Mouse (Mus musculus) midbrain, embryonic 16.5 days (tissue): ENCODE data around the gene Fkbp11. TPM values are rescaled to one million over a fixed set of nuclear protein-coding genes. Genes with fewer than 3 reads are reported as not detected.

Source experiments
- ATAC-seq: fragments of 200-750 bp; cut with Nextera tagmentation; 2 replicates; pipeline ENCODE4 v1.8.0; 2017; ENCODE audit warnings: moderate TSS enrichment
- H3K27ac ChIP-seq: fragments of 300-500 bp; sonication (generic); 2 replicates; pipeline ENCODE4 v1.5.1; 2014; ENCODE audit warnings: mild to moderate bottlenecking, low read length, mixed read lengths
- H3K27me3 ChIP-seq: fragments of 300-500 bp; sonication (generic); 2 replicates; pipeline ENCODE4 v1.6.1; 2014; ENCODE audit warnings: low read depth, low read length, mixed read lengths; ENCODE audit not compliant: control insufficient read depth, insufficient read depth
- H3K36me3 ChIP-seq: fragments of 300-500 bp; sonication (generic); 2 replicates; pipeline ENCODE4 v1.6.1; 2014; ENCODE audit warnings: mild to moderate bottlenecking, low read length, moderate library complexity, mixed read lengths; ENCODE audit not compliant: control insufficient read depth, insufficient read depth
- H3K4me1 ChIP-seq: fragments of 300-500 bp; sonication (generic); 2 replicates; pipeline ENCODE4 v1.6.1; 2014; ENCODE audit warnings: mild to moderate bottlenecking, low read length, mixed read lengths; ENCODE audit not compliant: control insufficient read depth, insufficient read depth
- H3K4me2 ChIP-seq: fragments of 300-500 bp; sonication (generic); 2 replicates; pipeline ENCODE4 v1.6.1; 2014; ENCODE audit warnings: mild to moderate bottlenecking, low read length, mixed read lengths
- H3K4me3 ChIP-seq: fragments of 300-500 bp; sonication (generic); 2 replicates; pipeline ENCODE4 v1.5.1; 2014; ENCODE audit warnings: low read depth, mild to moderate bottlenecking, low read length, moderate library complexity, mixed read lengths
- H3K9ac ChIP-seq: fragments of 300-500 bp; sonication (generic); 2 replicates; pipeline ENCODE4 v1.6.1; 2014; ENCODE audit warnings: low read depth, low read length, mixed read lengths
- H3K9me3 ChIP-seq: fragments of 300-500 bp; sonication (generic); replicated peaks from 2 replicates; pipeline ENCODE4 v1.6.1; 2014; ENCODE audit warnings: mild to moderate bottlenecking, low read length, mixed read lengths; ENCODE audit not compliant: control insufficient read depth, poor library complexity, severe bottlenecking
- WGBS: fragments of 180-500 bp; shearing (Covaris S2); extraction: QIAGEN DNeasy Blood & Tissue Kit; methylation state at CpG from one replicate; pipeline ENCODE4 v1.1.7; 2014; 5-methylcytosine and 5-hydroxymethylcytosine counted together
- polyA plus RNA-seq: library from polyadenylated mRNA; unstranded; fragments of >200 nt; fragmentation: Nextera tagmentation; extraction: Ambion mirVana; gene quantifications from 2 replicates; pipeline ENCODE4 v1.2.1, GENCODE M21; 2015

Gene Fkbp11
- polyA plus RNA-seq, 1 experiment from 2014 or later, result 4.0 TPM

- H3K4me2 ChIP-seq, result no peak overlapping the region
- WGBS, result 72% methylated on average over 16 of the region's 16 CpGs
Observed at GRCm38 (mm10) chr15:98717301-98717700, 10.7 kb downstream of the Fkbp11 start.

GRCm38 (mm10) chr15:98714230-98714652 lies 13.8 kb downstream of the Fkbp11 start:
- Histone ChIP-seq H3K4me2 (no peak overlapping the region), H3K9ac (no peak overlapping the region), H3K4me3 (no peak overlapping the region), H3K9me3 (no peaks in the 10 kb centered on the region), H3K36me3 (no peaks in the 10 kb centered on the region), H3K4me1 (no peaks in the 10 kb centered on the region), H3K27me3 (no peaks in the 10 kb centered on the region), H3K27ac (no peak overlapping the region)
- 70% methylated on average over 5 of the region's 5 CpGs for WGBS
- ATAC-seq, result no peak

More at GRCm38 (mm10) chr15:98717301-98717700, 10.7 kb downstream of the Fkbp11 start:
- no peaks in the 10 kb centered on the region for H3K36me3 ChIP-seq
- H3K27me3 ChIP-seq, result no peaks in the 10 kb centered on the region
- H3K27ac ChIP-seq, result no peak overlapping the region
- no peak overlapping the region for H3K4me3 ChIP-seq
- ATAC-seq, result no peak
- H3K4me1 ChIP-seq, result no peaks in the 10 kb centered on the region
- H3K9ac ChIP-seq, result no peak overlapping the region
- no peaks in the 10 kb centered on the region for H3K9me3 ChIP-seq

DNA sequence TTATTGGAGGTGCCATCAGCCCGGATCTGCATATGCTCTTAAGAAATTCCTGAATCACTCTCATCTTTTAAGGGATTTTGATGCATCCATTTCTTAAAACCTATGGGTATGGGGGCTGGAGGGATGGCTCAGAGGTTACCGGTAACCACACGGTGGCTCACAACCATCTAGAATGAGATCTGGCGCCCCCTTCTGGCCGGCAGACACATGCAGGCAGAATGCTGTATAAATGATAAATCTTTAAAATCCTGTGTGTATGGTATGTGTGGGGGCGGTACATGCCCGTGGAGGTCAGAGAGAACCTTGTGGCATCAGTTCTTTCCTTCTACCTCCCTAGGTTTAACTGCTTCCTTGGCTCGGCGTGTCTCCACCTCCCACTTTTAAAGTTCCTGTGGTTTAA lies 17.6 kb downstream of the Fkbp11 start:
- H3K27me3 ChIP-seq, result no peaks in the 10 kb centered on the region
- no peak overlapping the region for H3K4me3 ChIP-seq
- H3K4me1 ChIP-seq, result peaks cover 3% of the 10 kb centered on the region; the same call in 1 of the 2 replicates
- no peak overlapping the region for H3K4me2 ChIP-seq
- no peak overlapping the region for H3K9ac ChIP-seq
- WGBS, result 13% methylated on average over 9 of the region's 9 CpGs
- H3K27ac ChIP-seq, result no peak overlapping the region
- H3K36me3 ChIP-seq, result no peaks in the 10 kb centered on the region
- no peak for ATAC-seq
- no peaks in the 10 kb centered on the region for H3K9me3 ChIP-seq

DNA sequence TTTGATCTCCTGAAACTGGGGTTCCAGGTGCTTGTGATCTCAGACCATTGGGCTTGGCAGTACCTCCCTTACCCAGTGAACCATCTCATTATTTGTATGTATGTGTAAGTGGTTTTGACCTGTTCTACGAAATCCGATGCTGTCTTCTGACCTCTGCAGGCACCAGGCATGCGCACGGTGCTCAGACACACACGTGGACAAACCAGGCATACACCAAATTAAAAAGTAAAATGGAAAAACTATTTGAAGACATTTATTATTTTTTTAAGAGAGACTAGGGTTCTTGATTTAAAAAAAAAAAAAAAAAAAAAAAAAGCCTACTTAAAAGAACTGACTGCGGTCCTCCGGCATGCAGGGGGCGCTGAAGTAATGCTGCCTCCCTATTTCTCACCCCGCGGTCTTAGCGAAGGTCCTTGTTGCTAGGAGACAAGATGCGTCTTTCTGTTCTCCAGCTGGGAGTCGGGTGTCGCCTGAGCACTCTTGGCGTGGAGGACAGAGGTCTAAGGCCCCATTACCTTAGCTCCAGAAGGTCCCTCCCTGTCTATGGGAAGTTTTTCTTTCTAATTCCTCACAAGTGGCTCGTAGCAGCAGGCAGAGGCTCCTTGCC lies 20.1 kb downstream of the Fkbp11 start, which contains the start of gene Ccdc65:
Gene Ccdc65 (plus strand): TSS at position 442 of the 607 bp plus-strand sequence.
- WGBS, result 17% methylated on average over 16 of the region's 16 CpGs
- Histone ChIP-seq H3K36me3 (no peaks in the 10 kb centered on the region), H3K9me3 (no peaks in the 10 kb centered on the region), H3K27ac (no peak within 1 kb of the TSS), H3K9ac (peak within 1 kb of the TSS; percentile 63), H3K27me3 (no peaks in the 10 kb centered on the region), H3K4me1 (peaks cover 3% of the 10 kb centered on the region; the same call in 1 of the 2 replicates), H3K4me3 (peak within 1 kb of the TSS; percentile 45), H3K4me2 (peak within 1 kb of the TSS; percentile 67)
- ATAC-seq, result peak; percentile 66; the same call in 1 of the 2 replicates

DNA sequence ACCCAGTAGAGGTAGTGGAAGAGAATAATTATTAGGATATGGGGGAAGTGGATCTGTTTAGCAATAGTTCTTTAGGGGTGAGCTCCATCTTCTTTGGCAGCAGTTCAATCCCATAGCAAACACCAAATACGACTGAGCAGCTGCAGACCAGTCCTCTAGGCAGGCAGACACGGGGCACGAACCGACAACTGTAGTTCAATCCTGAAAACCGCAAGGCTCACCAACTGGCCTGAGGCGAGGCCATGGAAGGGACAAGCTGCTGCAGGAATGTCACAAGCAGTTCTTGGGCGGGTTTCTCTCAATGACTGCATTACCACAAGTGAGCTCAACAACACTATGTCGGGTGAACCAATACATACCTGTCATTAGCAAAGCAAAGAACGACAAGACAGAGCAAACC lies 23.7 kb downstream of the Fkbp11 start:
- ATAC-seq, result no peak
- Histone ChIP-seq H3K4me1 (peaks cover 10% of the 10 kb centered on the region), H3K27me3 (peaks cover 15% of the 10 kb centered on the region), H3K4me2 (no peak overlapping the region), H3K9ac (no peak overlapping the region), H3K9me3 (no peaks in the 10 kb centered on the region), H3K27ac (no peak overlapping the region), H3K4me3 (no peak overlapping the region), H3K36me3 (no peaks in the 10 kb centered on the region)
- WGBS, result 72% methylated on average over 9 of the region's 9 CpGs

DNA sequence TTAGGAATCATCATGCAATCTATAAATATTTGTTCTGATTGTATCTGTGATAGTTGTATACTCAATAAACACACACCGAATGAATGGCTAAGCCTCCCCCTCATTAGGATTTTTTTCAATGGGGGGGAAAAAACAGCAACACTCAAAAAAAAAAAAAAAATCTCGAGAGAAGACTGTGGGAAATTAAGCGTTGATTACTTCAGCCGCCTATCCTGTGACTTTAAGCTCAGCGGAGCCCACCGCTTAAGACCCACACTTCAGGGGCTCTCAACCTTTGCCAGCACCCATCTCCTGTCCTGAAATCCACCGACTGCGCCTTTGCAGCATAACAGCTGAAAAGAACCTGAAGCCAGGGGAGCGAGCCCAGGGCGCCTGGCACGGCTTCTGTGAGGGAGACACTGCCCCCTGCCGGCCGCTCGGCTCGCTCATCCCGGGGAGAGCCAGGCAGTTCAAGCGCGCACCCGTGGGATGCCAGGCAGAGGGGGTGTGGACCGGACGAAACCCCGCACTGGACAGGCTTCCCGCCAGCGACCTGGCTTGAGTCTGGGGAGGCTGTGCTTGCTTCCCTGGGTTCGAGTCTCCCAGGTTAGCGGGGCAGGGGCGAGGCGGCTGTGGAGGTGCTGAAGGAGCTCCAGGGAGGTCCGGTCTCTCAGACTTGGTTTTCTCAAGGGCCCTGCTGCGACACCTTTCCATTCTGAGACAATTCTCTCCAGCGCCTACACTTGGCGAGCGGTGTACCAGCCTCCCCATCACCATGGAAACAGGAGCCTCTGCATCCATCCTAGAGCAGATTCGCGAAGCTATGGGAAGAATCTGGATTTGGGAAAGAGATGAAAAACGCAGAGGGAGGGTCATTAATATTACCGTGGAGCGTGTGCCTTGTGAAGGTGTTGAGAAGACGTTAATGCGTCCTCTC lies 28.6 kb downstream of the Fkbp11 start:
- peak; percentile 95 for ATAC-seq
- H3K9me3 ChIP-seq, result no peaks in the 10 kb centered on the region
- H3K4me3 ChIP-seq, result peak overlapping the region; percentile 52
- H3K27ac ChIP-seq, result peak overlapping the region; percentile 89
- H3K9ac ChIP-seq, result peak overlapping the region; percentile 70
- H3K27me3 ChIP-seq, result peaks cover 15% of the 10 kb centered on the region
- WGBS, result 3% methylated on average over 40 of the region's 40 CpGs
- H3K4me1 ChIP-seq, result peaks cover 7% of the 10 kb centered on the region
- H3K36me3 ChIP-seq, result no peaks in the 10 kb centered on the region
- peak overlapping the region; percentile 79 for H3K4me2 ChIP-seq

- Histone ChIP-seq H3K4me1 (peaks cover 19% of the 10 kb centered on the region), H3K9ac (no peak overlapping the region), H3K4me2 (no peak overlapping the region), H3K36me3 (no peaks in the 10 kb centered on the region), H3K9me3 (no peaks in the 10 kb centered on the region), H3K27ac (no peak overlapping the region), H3K4me3 (no peak overlapping the region), H3K27me3 (peaks cover 6% of the 10 kb centered on the region)
- 57% methylated on average over 8 of the region's 8 CpGs for WGBS
- no peak for ATAC-seq
Observed at GRCm38 (mm10) chr15:98696216-98696615, 31.8 kb downstream of the Fkbp11 start.

DNA sequence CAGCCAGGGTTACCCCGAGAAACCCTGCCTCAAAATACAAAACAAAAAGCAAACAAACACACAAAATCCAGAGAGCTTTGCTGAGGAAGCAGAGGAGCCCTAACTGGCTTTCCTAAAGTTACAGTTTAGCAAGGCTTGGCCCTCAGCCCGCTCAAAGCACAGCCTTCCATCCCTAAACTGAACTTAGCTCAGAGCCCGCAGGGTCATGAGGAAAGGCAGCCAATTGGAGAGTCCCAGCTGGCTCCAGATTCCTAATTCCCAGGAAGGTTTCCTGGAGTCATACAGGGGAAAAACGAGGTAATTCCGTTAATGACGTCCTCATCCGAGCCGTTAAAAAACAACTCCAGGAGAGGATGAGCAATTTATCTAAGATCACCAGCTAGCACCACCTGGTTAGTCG lies 32.3 kb downstream of the Fkbp11 start:
- Histone ChIP-seq H3K36me3 (no peaks in the 10 kb centered on the region), H3K27me3 (0 out of 2 replicates have a peak, but pooled peaks cover under 1% of the 10 kb centered on the region), H3K4me2 (no peak overlapping the region), H3K4me1 (peaks cover 24% of the 10 kb centered on the region), H3K9ac (no peak overlapping the region), H3K9me3 (no peaks in the 10 kb centered on the region), H3K27ac (no peak overlapping the region), H3K4me3 (no peak overlapping the region)
- no peak for ATAC-seq
- 60% methylated on average over 9 of the region's 9 CpGs for WGBS
